Mouse (Mus musculus) embryonic facial prominence, embryonic 10.5 days (tissue): Measurements from ENCODE around the gene Supt20. TPM values are rescaled to one million over a fixed set of nuclear protein-coding genes. Genes with fewer than 3 reads are reported as not detected.

Experiments
- DNase-seq: peaks from one replicate; pipeline ENCODE4 v3.0.0-alpha.2; 2017; ENCODE audit warnings: low spot score
- H3K27ac ChIP-seq: fragments of 300-500 bp; sonication (generic); replicated peaks from 2 replicates; pipeline ENCODE4 v1.5.1; 2016; ENCODE audit warnings: mild to moderate bottlenecking
- H3K27me3 ChIP-seq: fragments of 300-500 bp; sonication (generic); replicated peaks from 2 replicates; pipeline ENCODE4 v1.6.1; 2016; ENCODE audit warnings: low read depth, mild to moderate bottlenecking; ENCODE audit not compliant: poor library complexity, severe bottlenecking
- H3K36me3 ChIP-seq: fragments of 300-500 bp; sonication (generic); replicated peaks from 2 replicates; pipeline ENCODE4 v1.6.1; 2016; ENCODE audit warnings: mild to moderate bottlenecking, moderate library complexity
- H3K4me1 ChIP-seq: fragments of 300-500 bp; sonication (generic); 2 replicates; pipeline ENCODE4 v1.6.1; 2016
- H3K4me3 ChIP-seq: fragments of 300-500 bp; sonication (generic); 2 replicates; pipeline ENCODE4 v1.5.1; 2016; ENCODE audit warnings: mild to moderate bottlenecking, moderate library complexity
- H3K9me3 ChIP-seq: fragments of 300-500 bp; sonication (generic); 2 replicates; pipeline ENCODE4 v1.6.1; 2016; ENCODE audit warnings: mild to moderate bottlenecking
- WGBS: fragments of 180-500 bp; shearing (Covaris S2); methylation state at CpG from one replicate; pipeline ENCODE4 v1.1.7; 2016; 5-methylcytosine and 5-hydroxymethylcytosine counted together
- polyA plus RNA-seq: library from polyadenylated mRNA; unstranded; fragments of >200 nt; fragmentation: Nextera tagmentation; extraction: Ambion mirVana; gene quantifications from 2 replicates; pipeline ENCODE4 v1.2.1, GENCODE M21; 2016

The Supt20 gene
- polyA plus RNA-seq, result 114 and 115 TPM in 2 replicates

GRCm38 (mm10) chr3:54692202-54693055 lies at the start of gene Supt20:
TSS of gene Supt20 (plus strand) at chr3:54692807.
- WGBS, result 2% methylated on average over 65 of the region's 65 CpGs
- peak; percentile 97 for DNase-seq

GRCm38 (mm10) chr3:54642851-54643250 lies 49.8 kb upstream of the Supt20 start:
- H3K9me3 ChIP-seq, result no peaks in the 10 kb centered on the region

More at GRCm38 (mm10) chr3:54692202-54693055, at the start of gene Supt20:
- H3K9me3 ChIP-seq, result no peaks in the 10 kb centered on the region
- H3K4me3 ChIP-seq, result peak within 1 kb of the TSS; percentile 85
- peaks cover 6% of the 10 kb centered on the region; the same call in 1 of the 2 replicates for H3K27me3 ChIP-seq
- peak within 1 kb of the TSS; percentile 93 for H3K27ac ChIP-seq
- H3K4me1 ChIP-seq, result peaks cover 3% of the 10 kb centered on the region; the same call in 1 of the 2 replicates
- peaks cover 31% of the 10 kb centered on the region for H3K36me3 ChIP-seq

GRCm38 (mm10) chr3:54647583-54647982 lies 45.0 kb upstream of the Supt20 start:
- 66% methylated on average over 2 of the region's 2 CpGs for WGBS
- no peak overlapping the region for H3K4me3 ChIP-seq
- H3K27me3 ChIP-seq, result no peaks in the 10 kb centered on the region
- H3K36me3 ChIP-seq, result no peaks in the 10 kb centered on the region
- H3K27ac ChIP-seq, result no peak overlapping the region
- no peak for DNase-seq
- H3K4me1 ChIP-seq, result 0 out of 2 replicates have a peak, but pooled peaks cover 3% of the 10 kb centered on the region
- no peaks in the 10 kb centered on the region for H3K9me3 ChIP-seq

More at GRCm38 (mm10) chr3:54642851-54643250, 49.8 kb upstream of the Supt20 start:
- Histone ChIP-seq H3K27ac (no peak overlapping the region), H3K36me3 (no peaks in the 10 kb centered on the region), H3K27me3 (no peaks in the 10 kb centered on the region), H3K4me3 (no peak overlapping the region), H3K4me1 (no peaks in the 10 kb centered on the region)
- DNase-seq, result no peak
- WGBS, result 91% methylated on average over 1 of the region's 1 CpGs

DNA sequence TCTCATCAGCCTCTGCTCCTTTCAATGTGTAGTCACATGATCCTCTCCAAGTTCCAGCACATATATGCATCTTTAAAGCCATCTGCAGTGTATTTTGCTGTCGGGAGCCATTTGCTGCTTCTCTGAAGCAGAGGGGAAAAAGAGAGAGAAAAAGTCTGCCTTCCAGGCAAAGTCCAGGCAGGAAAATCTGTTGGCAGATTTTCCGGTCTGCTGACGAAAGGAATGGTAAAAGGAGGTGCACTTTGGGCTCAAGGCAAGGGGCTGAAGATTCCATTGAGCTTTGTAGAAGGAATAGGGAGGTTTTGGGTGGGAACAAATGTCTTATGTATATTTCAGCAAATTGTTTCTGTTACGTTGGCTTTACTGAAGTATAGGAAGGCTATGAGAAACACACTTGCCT lies 41.0 kb upstream of the Supt20 start:
- no peaks in the 10 kb centered on the region for H3K36me3 ChIP-seq
- H3K4me3 ChIP-seq, result no peak overlapping the region
- H3K9me3 ChIP-seq, result no peaks in the 10 kb centered on the region
- H3K27ac ChIP-seq, result no peak overlapping the region
- no peaks in the 10 kb centered on the region for H3K27me3 ChIP-seq
- DNase-seq, result no peak
- 0 out of 2 replicates have a peak, but pooled peaks cover 6% of the 10 kb centered on the region for H3K4me1 ChIP-seq
- WGBS, result 75% methylated on average over 4 of the region's 4 CpGs

DNA sequence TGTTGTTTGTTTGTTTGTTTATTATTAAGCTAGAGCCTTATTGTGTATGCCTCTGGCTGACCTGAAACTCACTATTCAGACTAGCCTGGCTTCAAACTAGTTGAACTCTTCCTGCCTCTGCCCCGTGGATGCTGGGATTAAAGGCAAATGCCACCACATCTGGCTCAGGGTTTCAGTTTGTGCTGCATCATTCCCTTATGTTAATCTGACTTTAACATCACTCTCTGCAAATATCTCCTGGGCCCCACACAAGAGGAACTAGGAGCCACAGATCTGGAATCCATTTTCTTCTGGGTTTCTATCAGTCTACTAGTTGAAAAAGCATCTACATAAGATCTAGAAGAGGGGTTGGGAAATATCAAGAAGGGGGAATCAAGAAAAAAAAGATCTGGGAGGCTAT lies 38.4 kb upstream of the Supt20 start:
- WGBS, result 85% methylated on average over 1 of the region's 1 CpGs
- no peak overlapping the region for H3K27ac ChIP-seq
- no peaks in the 10 kb centered on the region for H3K36me3 ChIP-seq
- H3K4me3 ChIP-seq, result no peak overlapping the region
- H3K4me1 ChIP-seq, result 0 out of 2 replicates have a peak, but pooled peaks cover 3% of the 10 kb centered on the region
- H3K9me3 ChIP-seq, result no peaks in the 10 kb centered on the region
- DNase-seq, result no peak
- no peaks in the 10 kb centered on the region for H3K27me3 ChIP-seq

- Histone ChIP-seq H3K9me3 (no peaks in the 10 kb centered on the region), H3K36me3 (no peaks in the 10 kb centered on the region), H3K27ac (no peak overlapping the region), H3K4me1 (0 out of 2 replicates have a peak, but pooled peaks cover 3% of the 10 kb centered on the region), H3K4me3 (no peak overlapping the region), H3K27me3 (no peaks in the 10 kb centered on the region)
- DNase-seq, result no peak
- WGBS, result 78% methylated on average over 3 of the region's 3 CpGs
These were observed 35.5 kb upstream of the Supt20 start for GRCm38 (mm10) chr3:54657090-54657489.

GRCm38 (mm10) chr3:54657888-54658626 lies 34.5 kb upstream of the Supt20 start:
- Histone ChIP-seq H3K4me3 (no peak overlapping the region), H3K9me3 (no peaks in the 10 kb centered on the region), H3K4me1 (0 out of 2 replicates have a peak, but pooled peaks cover 3% of the 10 kb centered on the region), H3K27ac (peak overlapping the region; percentile 32; the same call in 1 of the 2 replicates), H3K36me3 (no peaks in the 10 kb centered on the region), H3K27me3 (no peaks in the 10 kb centered on the region)
- 82% methylated on average over 6 of the region's 6 CpGs for WGBS
- DNase-seq, result no peak

DNA sequence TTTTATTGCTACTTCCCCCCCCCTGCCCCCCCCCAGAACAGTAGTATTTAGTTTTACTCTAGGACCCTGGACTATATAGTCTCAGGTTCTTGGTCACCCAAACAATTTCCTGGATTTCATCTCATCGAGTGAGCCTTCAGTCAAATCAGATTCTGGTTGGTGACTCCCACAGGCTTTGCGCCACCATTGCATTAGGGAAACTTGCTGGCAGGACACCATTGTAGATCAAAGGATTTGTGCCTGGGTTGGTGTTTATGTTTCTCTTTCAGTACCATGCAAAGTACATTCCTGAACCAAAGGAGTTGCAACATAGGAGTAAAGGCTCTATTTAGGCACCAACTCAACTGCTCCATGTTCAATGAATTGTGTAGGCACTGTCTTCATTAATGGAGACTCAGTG lies 32.9 kb upstream of the Supt20 start:
- Histone ChIP-seq H3K27ac (no peak overlapping the region), H3K4me1 (0 out of 2 replicates have a peak, but pooled peaks cover 3% of the 10 kb centered on the region), H3K36me3 (no peaks in the 10 kb centered on the region), H3K27me3 (no peaks in the 10 kb centered on the region), H3K9me3 (no peaks in the 10 kb centered on the region), H3K4me3 (no peak overlapping the region)
- DNase-seq, result no peak
- 91% methylated on average over 2 of the region's 2 CpGs for WGBS

DNA sequence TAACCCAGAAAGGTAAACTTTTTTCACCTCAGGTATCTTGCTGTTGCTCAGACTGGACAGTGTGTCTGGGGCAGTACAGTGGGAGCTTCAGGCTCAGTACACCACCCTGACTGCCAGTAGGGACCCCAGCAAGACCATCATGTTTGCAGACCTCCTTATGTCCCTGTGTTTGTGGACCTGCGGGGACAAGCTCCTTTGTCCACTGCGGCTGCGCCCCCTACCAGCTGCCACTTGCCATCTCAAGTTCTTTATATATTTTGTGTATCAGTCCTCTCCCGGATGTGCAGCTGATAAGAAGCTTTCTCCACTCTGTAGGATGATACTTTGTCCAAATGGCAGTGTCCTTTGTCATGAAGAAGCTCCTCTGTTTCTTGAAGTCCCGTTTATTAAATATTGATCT lies 30.2 kb upstream of the Supt20 start:
- WGBS, result 63% methylated on average over 5 of the region's 5 CpGs

DNA sequence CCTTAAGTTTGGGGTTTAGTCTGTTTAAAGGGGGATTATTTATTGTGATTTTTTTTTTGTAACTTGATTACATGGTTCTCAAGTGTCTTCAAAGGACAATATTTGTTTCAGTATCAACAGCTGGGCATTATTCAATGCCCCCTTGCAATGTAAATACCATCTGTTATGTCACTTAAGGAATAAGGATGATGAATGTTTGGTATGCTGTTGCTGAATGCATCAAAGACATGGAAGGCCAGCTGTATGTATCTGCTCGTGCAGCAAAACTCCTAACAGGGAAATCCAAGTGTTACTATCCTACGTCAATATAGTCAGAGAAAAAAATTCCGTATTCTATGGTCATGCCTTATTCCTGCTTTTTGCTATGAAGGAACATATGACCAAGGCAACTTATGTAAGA lies 24.5 kb upstream of the Supt20 start:
- 91% methylated on average over 3 of the region's 3 CpGs for WGBS

More for the DNA sequence above, 30.2 kb upstream of the Supt20 start:
- Histone ChIP-seq H3K36me3 (no peaks in the 10 kb centered on the region), H3K4me3 (no peak overlapping the region), H3K9me3 (no peaks in the 10 kb centered on the region), H3K4me1 (no peaks in the 10 kb centered on the region), H3K27me3 (no peaks in the 10 kb centered on the region), H3K27ac (no peak overlapping the region)
- peak; percentile 16 for DNase-seq

GRCm38 (mm10) chr3:54668722-54669121 lies 23.9 kb upstream of the Supt20 start:
- peaks cover 4% of the 10 kb centered on the region for H3K4me1 ChIP-seq
- WGBS, result 89% methylated on average over 6 of the region's 6 CpGs
- no peaks in the 10 kb centered on the region for H3K9me3 ChIP-seq
- H3K27me3 ChIP-seq, result no peaks in the 10 kb centered on the region
- no peak for DNase-seq
- H3K27ac ChIP-seq, result no peak overlapping the region
- no peaks in the 10 kb centered on the region for H3K36me3 ChIP-seq
- H3K4me3 ChIP-seq, result no peak overlapping the region

More for the DNA sequence above, 24.5 kb upstream of the Supt20 start:
- DNase-seq, result no peak
- H3K9me3 ChIP-seq, result no peaks in the 10 kb centered on the region
- no peak overlapping the region for H3K27ac ChIP-seq
- no peaks in the 10 kb centered on the region for H3K36me3 ChIP-seq
- no peak overlapping the region for H3K4me3 ChIP-seq
- H3K27me3 ChIP-seq, result no peaks in the 10 kb centered on the region
- H3K4me1 ChIP-seq, result no peaks in the 10 kb centered on the region

DNA sequence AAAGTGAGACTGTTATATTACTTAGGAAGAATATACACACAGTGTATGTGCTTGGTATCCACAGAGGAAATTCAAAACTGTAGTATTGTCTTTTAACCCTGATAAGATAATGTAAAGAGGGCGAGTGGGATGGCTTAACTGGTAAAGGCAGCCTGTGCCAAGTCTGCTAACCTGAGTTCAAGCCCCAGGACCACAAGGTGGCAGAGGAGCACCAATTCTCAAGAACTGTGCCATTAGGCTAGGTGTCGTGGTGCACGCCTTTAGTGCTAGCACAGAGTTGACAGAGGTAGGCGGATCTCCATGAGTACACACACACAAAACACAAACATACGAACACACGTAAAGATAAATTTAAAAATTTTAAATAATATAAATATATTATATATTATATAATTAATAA lies 23.0 kb upstream of the Supt20 start:
- Histone ChIP-seq H3K4me3 (no peak overlapping the region), H3K36me3 (no peaks in the 10 kb centered on the region), H3K9me3 (no peaks in the 10 kb centered on the region), H3K4me1 (peaks cover 7% of the 10 kb centered on the region), H3K27ac (no peak overlapping the region), H3K27me3 (no peaks in the 10 kb centered on the region)
- WGBS, result 81% methylated on average over 6 of the region's 6 CpGs
- DNase-seq, result no peak
